Comparison of ENCODE assay signal across 8 mouse cellular contexts in the genomic region with DNA sequence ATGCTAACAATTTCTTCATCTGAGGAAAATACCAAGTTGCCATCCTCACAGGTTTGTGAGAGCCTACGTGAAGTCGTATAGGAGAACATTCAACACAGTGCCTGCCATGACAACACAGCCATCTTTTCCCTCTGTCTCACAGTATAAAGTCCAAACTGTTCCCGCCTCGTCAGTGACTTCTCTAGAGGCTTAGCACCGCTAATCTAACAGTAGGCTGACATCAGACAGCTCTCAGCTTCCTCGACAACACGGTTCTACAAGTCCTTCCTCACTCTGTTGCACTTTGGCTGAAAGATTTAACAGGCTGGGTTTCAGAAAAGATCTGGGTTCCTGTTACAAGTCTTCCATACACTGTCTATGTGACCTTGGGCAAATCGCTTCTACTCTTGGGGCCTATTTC. TPM values are rescaled to one million over a fixed set of nuclear protein-coding genes. Genes with fewer than 3 reads are reported as not detected.
DNase-seq lines count a peak whose midpoint lies in the region; ATAC-seq and TF ChIP-seq lines count a peak whose summit lies in the region.
"Had no signal": no experiment of that assay in that cellular context is flagged by ENCODE, and none has a peak within 500 bp of the region (broad histone marks: within the 10 kb centered on the region; RNA-seq: fewer than 3 reads in every experiment).

No protein-coding gene starts in this region.

- peak overlapping the region; percentile 91 for H3K9ac ChIP-seq in heart, postnatal 0 days (replicated peaks; ENCODE audit: low read depth, low read length)
- H3K9ac ChIP-seq in liver, embryonic 15.5 days: peak overlapping the region; percentile 77

- peaks cover 12% of the 10 kb centered on the region for H3K27me3 ChIP-seq in E14TG2a.4 (ENCODE audit: insufficient read depth, low read length)
- H3K27me3 ChIP-seq in heart, postnatal 0 days (ENCODE audit: control insufficient read depth, insufficient read depth, low read length): no peaks in the 10 kb centered on the region
- H3K27me3 ChIP-seq in liver, embryonic 15.5 days: no peaks in the 10 kb centered on the region; the same call in 1 of the 2 replicates

- no peak for ATAC-seq in heart, postnatal 0 days (ENCODE audit: insufficient read depth, low read depth)
- ATAC-seq in liver, embryonic 15.5 days (ENCODE audit: insufficient read depth): no peak

- DNase-seq in 416B (ENCODE audit: low read depth): peak; percentile 30
- peak; percentile 25 for DNase-seq in heart, postnatal 0 days (ENCODE audit: low spot score)
- no peak for DNase-seq in cerebellum, postnatal 14 days
- no peak for DNase-seq in urinary bladder, postnatal 14 days (ENCODE audit: low spot score)
- no peak for DNase-seq in cerebellum, postnatal 4 days (ENCODE audit: low spot score in 2 of 2)

- peak overlapping the region; percentile 83 for H3K4me2 ChIP-seq in heart, postnatal 0 days (ENCODE audit: low read depth, low read length)
- H3K4me2 ChIP-seq in liver, embryonic 15.5 days: peak overlapping the region; percentile 79

- peaks cover 29% of the 10 kb centered on the region for H3K36me3 ChIP-seq in E14TG2a.4 (ENCODE audit: insufficient read depth, low read length)
- H3K36me3 ChIP-seq in heart, postnatal 0 days (replicated peaks; ENCODE audit: control insufficient read depth, insufficient read depth, low read length): peaks cover 19% of the 10 kb centered on the region
- peaks cover 12% of the 10 kb centered on the region for H3K36me3 ChIP-seq in liver, embryonic 15.5 days (replicated peaks)

- peaks cover 25% of the 10 kb centered on the region for H3K4me1 ChIP-seq in E14TG2a.4 (replicated peaks; ENCODE audit: low read depth, low read length)
- peaks cover 20% of the 10 kb centered on the region for H3K4me1 ChIP-seq in heart, postnatal 0 days (ENCODE audit: control insufficient read depth, insufficient read depth)
- peaks cover 24% of the 10 kb centered on the region for H3K4me1 ChIP-seq in liver, embryonic 15.5 days (replicated peaks)

- H3K4me3 ChIP-seq in E14TG2a.4 (replicated peaks; ENCODE audit: low read length): peak overlapping the region; percentile 93
- H3K4me3 ChIP-seq in heart, postnatal 0 days (ENCODE audit: low read depth, low read length): peak overlapping the region; percentile 98
- peak overlapping the region; percentile 67 for H3K4me3 ChIP-seq in liver, embryonic 15.5 days (replicated peaks)

- 21% methylated on average over 8 of the region's 8 CpGs for WGBS in heart, postnatal 0 days
- 34% methylated on average over 8 of the region's 8 CpGs for WGBS in liver, embryonic 15.5 days (ENCODE audit: insufficient replicate concordance)

- TF ChIP-seq CTCF in E14TG2a.4 (conservative IDR thresholded peaks at IDR 0.05; ENCODE audit: low read length): no peak
- no peak for TF ChIP-seq CTCF in heart, postnatal 0 days (IDR thresholded peaks at IDR 0.05; ENCODE audit: low read depth)

- no peak for TF ChIP-seq EP300 in heart, postnatal 0 days (IDR thresholded peaks at IDR 0.05; ENCODE audit: low read depth)

- H3K27ac ChIP-seq in heart, postnatal 0 days (ENCODE audit: low read depth): peak overlapping the region; percentile 87
- H3K27ac ChIP-seq in liver, embryonic 15.5 days (replicated peaks): 0 out of 2 replicates have a peak overlapping the region, but pooled peaks have one; percentile 33

- H3K9me3 ChIP-seq in E14TG2a.4 (ENCODE audit: low read length): no peaks in the 10 kb centered on the region
- no peaks in the 10 kb centered on the region for H3K9me3 ChIP-seq in heart, postnatal 0 days (replicated peaks; ENCODE audit: control insufficient read depth, low read length)
- H3K9me3 ChIP-seq in liver, embryonic 15.5 days (replicated peaks): no peaks in the 10 kb centered on the region

RNA-seq across cellular contexts. Expression of a gene that starts 1.0 kb away (rescaled TPM):
- total RNA-seq in heart, postnatal 0 days (2014; rRNA removed; ENCODE audit: low replicate concordance): 207 and 252 TPM in 2 replicates
- polyA plus RNA-seq in heart, postnatal 0 days (2015; fragmentation: Nextera tagmentation; extraction: Ambion mirVana): 915 and 927 TPM in 2 replicates
- polyA plus RNA-seq in liver, embryonic 15.5 days (2015; fragmentation: Nextera tagmentation; extraction: Ambion mirVana): 132 and 136 TPM in 2 replicates

RNA-seq across cellular contexts. Expression of a gene that starts 1.1 kb away (rescaled TPM):
- total RNA-seq in heart, postnatal 0 days (2014; rRNA removed; ENCODE audit: low replicate concordance): not detected in 2 replicates
- polyA plus RNA-seq in heart, postnatal 0 days (2015; fragmentation: Nextera tagmentation; extraction: Ambion mirVana): 0.56 TPM in 1 of 2 replicates, not detected in the other
- polyA plus RNA-seq in liver, embryonic 15.5 days (2015; fragmentation: Nextera tagmentation; extraction: Ambion mirVana): not detected in 2 replicates
- total RNA-seq: hematopoietic stem cell, adult 5-6 weeks had no signal

RNA-seq across cellular contexts. Expression of a gene that starts 57.0 kb away (rescaled TPM):
- total RNA-seq in heart, postnatal 0 days (2014; rRNA removed; ENCODE audit: low replicate concordance): 3.8 and 9.2 TPM in 2 replicates
- 1.6 and 1.8 TPM in 2 replicates for polyA plus RNA-seq in heart, postnatal 0 days (2015; fragmentation: Nextera tagmentation; extraction: Ambion mirVana)
- 0.31 and 0.37 TPM in 2 replicates for polyA plus RNA-seq in liver, embryonic 15.5 days (2015; fragmentation: Nextera tagmentation; extraction: Ambion mirVana)
- total RNA-seq: hematopoietic stem cell, adult 5-6 weeks had no signal

Comparison
In these comparisons a context has a peak if more than half of its experiments do, and no peak if none do; other contexts are left out.
1. DNase-seq: peak in 416B (single experiment) and heart, postnatal 0 days (single experiment); none in cerebellum, postnatal 14 days (0 of 2), urinary bladder, postnatal 14 days (single experiment) and cerebellum, postnatal 4 days (0 of 2).
2. Peak in every context shown above with its lines, with median percentiles within 50 percentile points of each other: H3K4me3 ChIP-seq.